In the genomic region with DNA sequence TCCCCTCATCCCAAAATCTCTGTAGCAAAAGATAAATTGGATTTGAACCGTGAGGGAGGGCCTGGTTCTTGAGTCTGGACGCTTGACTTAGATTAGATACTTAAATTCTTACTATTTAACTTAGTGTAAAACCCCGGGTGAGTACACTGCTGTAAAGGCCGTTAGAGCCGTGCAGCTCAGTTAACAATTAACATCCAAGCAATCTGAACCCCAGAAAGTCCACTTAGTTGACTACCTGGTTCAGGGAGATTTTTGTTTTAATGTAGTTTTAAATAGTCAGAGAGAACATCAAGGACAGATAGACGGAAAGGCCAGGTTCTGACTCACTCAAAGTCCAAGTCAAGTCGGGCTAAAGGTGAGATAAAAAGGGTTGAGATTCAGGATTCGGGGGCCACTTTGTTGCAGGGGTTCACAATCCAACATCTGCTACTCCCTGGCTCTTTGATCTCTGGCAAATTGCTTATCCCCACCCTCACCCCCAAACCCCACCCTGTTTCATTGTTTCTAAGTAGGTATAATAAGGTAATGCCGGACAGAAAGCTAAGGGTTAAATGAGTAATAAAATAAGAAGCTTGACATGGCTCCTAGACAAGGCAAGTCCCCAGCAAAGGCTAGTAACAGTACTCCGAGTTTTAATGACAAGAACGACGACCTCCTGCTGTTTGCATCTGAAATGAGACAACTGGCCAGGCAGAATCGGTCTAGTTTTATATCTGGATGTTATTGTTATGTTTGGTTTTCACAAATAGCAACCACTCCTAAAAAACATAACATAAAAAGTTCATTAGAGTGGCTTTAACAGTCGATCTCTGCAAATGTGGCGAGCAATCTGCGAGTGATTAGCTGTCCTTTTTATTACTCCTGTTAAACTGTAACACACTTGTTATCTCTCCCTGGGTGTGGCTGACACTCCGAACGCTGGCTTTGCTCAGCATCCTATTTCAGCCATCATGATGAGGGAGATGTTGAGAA, we compare ENCODE assay signal across 11 mouse cellular contexts. TPM values are rescaled to one million over a fixed set of nuclear protein-coding genes. Genes with fewer than 3 reads are reported as not detected.
DNase-seq lines count a peak whose midpoint lies in the region; ATAC-seq and TF ChIP-seq lines count a peak whose summit lies in the region.
"Had no signal": no experiment of that assay in that cellular context is flagged by ENCODE, and none has a peak within 500 bp of the region (broad histone marks: within the 10 kb centered on the region; RNA-seq: fewer than 3 reads in every experiment).

No protein-coding gene starts in this region.

- H3K9me3 ChIP-seq in stomach, embryonic 16.5 days (replicated peaks; ENCODE audit: control insufficient read depth, low read length) = no peaks in the 10 kb centered on the region
- no peaks in the 10 kb centered on the region for H3K9me3 ChIP-seq in stomach, postnatal 0 days (ENCODE audit: control insufficient read depth, low read length)
- H3K9me3 ChIP-seq: hindbrain, embryonic 13.5 days; stomach, embryonic 15.5 days had no signal

- intact Hi-C loops in heart, postnatal 36 days (cut with DNase I) = no loop called here

- H3K9ac ChIP-seq in stomach, embryonic 16.5 days (ENCODE audit: low read length) = no peak overlapping the region
- no peak overlapping the region for H3K9ac ChIP-seq in stomach, postnatal 0 days (ENCODE audit: low read length)
- H3K9ac ChIP-seq: hindbrain, embryonic 13.5 days; stomach, embryonic 15.5 days had no signal

- H3K4me3 ChIP-seq in stomach, embryonic 16.5 days (replicated peaks; ENCODE audit: low read length) = no peak overlapping the region
- no peak overlapping the region for H3K4me3 ChIP-seq in stomach, postnatal 0 days (ENCODE audit: low read depth, low read length)
- no peak overlapping the region for H3K4me3 ChIP-seq in small intestine, adult 2 months (ENCODE audit: low read depth, low read length)
- H3K4me3 ChIP-seq: hindbrain, embryonic 13.5 days; stomach, embryonic 15.5 days had no signal

- H3K4me2 ChIP-seq in stomach, embryonic 16.5 days (ENCODE audit: low read depth, low read length) = no peak overlapping the region
- no peak overlapping the region for H3K4me2 ChIP-seq in stomach, postnatal 0 days (replicated peaks; ENCODE audit: low read depth)
- H3K4me2 ChIP-seq: hindbrain, embryonic 13.5 days; stomach, embryonic 15.5 days had no signal

- no peak for TF ChIP-seq EP300 in stomach, postnatal 0 days (optimal IDR thresholded peaks at IDR 0.05)

- no peak for TF ChIP-seq CTCF in stomach, postnatal 0 days (IDR thresholded peaks at IDR 0.05; ENCODE audit: low read depth)
- TF ChIP-seq CTCF in small intestine, adult 2 months (IDR thresholded peaks at IDR 0.05; ENCODE audit: extremely low read depth, insufficient read length, insufficient replicate concordance, low read depth, low read length) = no peak

- 36% methylated on average over 18 of the region's 18 CpGs for WGBS in stomach, embryonic 16.5 days
- WGBS in stomach, postnatal 0 days = 40% methylated on average over 18 of the region's 18 CpGs
- WGBS in small intestine, adult 2 months = 24% methylated on average over 18 of the region's 18 CpGs

- peak; percentile 84 for DNase-seq in heart, adult 11 months
- DNase-seq in heart, postnatal 36 days = no peak
- no peak for DNase-seq in stomach, postnatal 0 days (ENCODE audit: low spot score)
- peak; percentile 71 for DNase-seq in kidney, postnatal 14 days
- no peak for DNase-seq in MN1 (ENCODE audit: low spot score)
- DNase-seq in cerebellum, adult 11 months = no peak

- no peaks in the 10 kb centered on the region for H3K27me3 ChIP-seq in stomach, embryonic 16.5 days (ENCODE audit: control insufficient read depth, insufficient read depth, low read length)
- no peaks in the 10 kb centered on the region for H3K27me3 ChIP-seq in stomach, postnatal 0 days (ENCODE audit: control insufficient read depth, insufficient read depth, low read length)
- no peaks in the 10 kb centered on the region for H3K27me3 ChIP-seq in small intestine, adult 2 months (ENCODE audit: control insufficient read depth, insufficient read depth, low read length)
- H3K27me3 ChIP-seq: stomach, embryonic 15.5 days had no signal

- ATAC-seq in stomach, embryonic 16.5 days (ENCODE audit: insufficient read depth, low FRiP score) = no peak
- ATAC-seq in stomach, postnatal 0 days (ENCODE audit: low FRiP score, low TSS enrichment) = no peak
- ATAC-seq: midbrain, embryonic 16.5 days had no signal

- H3K27ac ChIP-seq in stomach, embryonic 16.5 days (ENCODE audit: low read length) = 0 out of 2 replicates have a peak overlapping the region, but pooled peaks have one; percentile 31
- no peak overlapping the region for H3K27ac ChIP-seq in stomach, postnatal 0 days (replicated peaks)
- peak overlapping the region; percentile 66 for H3K27ac ChIP-seq in small intestine, adult 2 months (ENCODE audit: insufficient read depth, low read depth, low read length)
- H3K27ac ChIP-seq: hindbrain, embryonic 13.5 days had no signal

- H3K4me1 ChIP-seq in stomach, embryonic 16.5 days (ENCODE audit: control insufficient read depth, insufficient read depth, low read length) = peaks cover 10% of the 10 kb centered on the region
- no peaks in the 10 kb centered on the region; the same call in 1 of the 2 replicates for H3K4me1 ChIP-seq in stomach, postnatal 0 days (replicated peaks; ENCODE audit: control insufficient read depth, insufficient read depth)
- peaks cover 19% of the 10 kb centered on the region; the same call in 1 of the 2 replicates for H3K4me1 ChIP-seq in small intestine, adult 2 months (ENCODE audit: control insufficient read depth, insufficient read depth, insufficient read length, low read length)
- H3K4me1 ChIP-seq: hindbrain, embryonic 13.5 days had no signal

- H3K36me3 ChIP-seq in stomach, embryonic 16.5 days (ENCODE audit: control insufficient read depth, insufficient read depth, low read length) = no peaks in the 10 kb centered on the region
- H3K36me3 ChIP-seq in stomach, postnatal 0 days (ENCODE audit: control insufficient read depth, insufficient read depth, low read length) = no peaks in the 10 kb centered on the region
- no peaks in the 10 kb centered on the region for H3K36me3 ChIP-seq in small intestine, adult 2 months (ENCODE audit: control insufficient read depth, insufficient read depth, low read length)
- H3K36me3 ChIP-seq: hindbrain, embryonic 13.5 days; stomach, embryonic 15.5 days had no signal

- no peak for TF ChIP-seq POLR2A in small intestine, adult 2 months (IDR thresholded peaks at IDR 0.05; ENCODE audit: low read depth, low read length)

RNA-seq across cellular contexts. Expression of a gene that starts 12.6 kb away (rescaled TPM):
- 10 to 100 TPM; 45.2 to 48.6 TPM for total RNA-seq in heart, postnatal 36 days (2021)
- 82.6 and 84.9 TPM in 2 replicates for polyA plus RNA-seq in stomach, embryonic 16.5 days (2015; fragmentation: Nextera tagmentation; extraction: Ambion mirVana)
- 48.2 and 52.4 TPM in 2 replicates for polyA plus RNA-seq in stomach, postnatal 0 days (2015; fragmentation: Nextera tagmentation; extraction: Ambion mirVana)
- 8.1 and 20.2 TPM in 2 replicates for polyA plus RNA-seq in small intestine, adult 2 months (2012; rRNA removed)

Comparison
In these comparisons a context has a peak if more than half of its experiments do, and no peak if none do; other contexts are left out.
1. DNase-seq: peak in heart, adult 11 months (single experiment) and kidney, postnatal 14 days (single experiment); none in heart, postnatal 36 days (0 of 2), stomach, postnatal 0 days (single experiment), MN1 (single experiment) and cerebellum, adult 11 months (single experiment).